Mouse (Mus musculus) liver, adult (tissue): ENCODE results near the gene Kmt2d.

Source experiments
- GATA4 ChIP-seq: IDR thresholded peaks from 2 replicates; pipeline ENCODE4 v1.6.1; 2014; ENCODE audit warnings: mild to moderate bottlenecking, low read length; ENCODE audit not compliant: insufficient replicate concordance

Kmt2d gene

DNA sequence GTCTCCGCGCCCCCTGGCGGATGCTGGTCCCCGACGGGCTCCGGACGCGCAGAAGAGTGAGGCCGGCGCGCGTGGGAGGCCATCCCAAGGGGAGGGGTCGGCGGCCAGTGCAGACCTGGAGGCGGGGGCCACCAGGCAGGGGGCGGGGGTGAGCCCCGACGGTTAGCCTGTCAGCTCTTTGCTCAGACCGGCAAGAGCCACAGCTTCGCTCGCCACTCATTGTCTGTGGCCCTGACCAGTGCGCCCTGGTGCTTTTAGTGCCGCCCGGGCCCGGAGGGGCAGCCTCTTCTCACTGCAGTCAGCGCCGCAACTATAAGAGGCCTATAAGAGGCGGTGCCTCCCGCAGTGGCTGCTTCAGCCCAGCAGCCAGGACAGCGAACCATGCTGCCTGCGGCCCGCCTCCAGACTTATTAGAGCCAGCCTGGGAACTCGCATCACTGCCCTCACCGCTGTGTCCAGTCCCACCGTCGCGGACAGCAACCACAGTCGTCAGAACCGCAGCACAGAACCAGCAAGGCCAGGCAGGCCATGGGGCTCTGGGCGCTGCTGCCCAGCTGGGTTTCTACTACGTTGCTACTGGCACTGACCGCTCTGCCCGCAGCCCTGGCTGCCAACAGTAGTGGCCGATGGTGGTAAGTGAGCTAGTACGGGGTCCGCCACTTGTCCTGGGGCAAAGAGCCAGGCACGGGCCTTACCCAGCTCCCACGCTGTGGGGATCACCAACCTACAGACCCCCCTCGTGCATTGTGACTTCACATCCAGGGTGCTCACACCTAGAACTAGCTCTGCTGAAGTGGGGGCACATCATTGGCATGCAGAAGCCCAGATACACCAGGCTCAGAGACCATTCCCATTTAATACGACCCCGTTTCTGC is 81.1 kb downstream of the Kmt2d start, which contains the start of gene Wnt1:
TSS of gene Wnt1 (plus strand) at position 197 of the 875 bp plus-strand sequence.
- TF ChIP-seq GATA4: no peak

DNA sequence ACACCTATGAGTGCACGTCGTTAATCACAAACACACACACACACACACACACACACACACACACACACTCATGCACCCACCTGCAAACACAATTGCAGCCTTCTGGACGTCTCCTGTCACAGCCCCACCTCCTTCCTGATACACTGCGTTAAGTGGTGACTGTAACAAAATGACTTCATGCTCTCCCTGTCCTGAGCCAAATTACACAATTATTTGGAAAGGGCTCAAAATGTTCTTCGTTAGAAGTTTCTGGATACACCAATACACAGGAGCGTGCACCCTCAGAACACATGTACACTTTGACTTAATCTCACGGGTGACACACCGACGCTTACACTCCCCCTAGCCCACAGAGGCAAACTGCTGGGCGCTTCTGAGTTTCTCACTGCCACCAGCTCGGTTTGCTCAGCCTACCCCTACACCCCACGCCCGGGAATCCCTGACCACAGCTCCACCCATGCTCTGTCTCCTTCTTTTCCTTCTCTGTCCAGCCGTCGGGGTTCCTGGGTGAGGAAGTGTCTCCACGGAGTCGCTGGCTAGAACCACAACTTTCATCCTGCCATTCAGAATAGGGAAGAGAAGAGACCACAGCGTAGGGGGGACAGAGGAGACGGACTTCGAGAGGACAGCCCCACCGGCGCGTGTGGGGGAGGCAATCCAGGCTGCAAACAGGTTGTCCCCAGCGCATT is 81.9 kb downstream of the Kmt2d start:
- TF ChIP-seq GATA4: no peak

DNA sequence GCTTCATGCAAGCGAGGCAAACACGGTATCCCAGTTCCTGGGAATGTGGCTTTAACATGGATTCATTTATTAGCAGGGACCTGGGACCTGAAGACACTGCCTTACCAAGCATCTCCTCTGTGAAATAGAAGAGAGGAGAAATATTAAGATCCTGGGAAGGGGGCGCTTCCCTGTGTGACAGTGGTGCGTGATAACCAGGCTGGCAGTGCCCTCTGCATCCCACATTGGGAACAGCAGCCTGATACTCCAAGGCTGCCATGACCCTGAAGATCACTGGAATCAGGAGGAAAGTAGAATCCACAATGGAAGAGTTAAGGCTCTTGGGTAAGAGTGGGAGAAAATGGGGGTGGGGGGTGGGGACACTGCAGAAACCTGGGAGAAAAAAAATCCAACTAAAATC is 83.1 kb downstream of the Kmt2d start:
- no peak for TF ChIP-seq GATA4

DNA sequence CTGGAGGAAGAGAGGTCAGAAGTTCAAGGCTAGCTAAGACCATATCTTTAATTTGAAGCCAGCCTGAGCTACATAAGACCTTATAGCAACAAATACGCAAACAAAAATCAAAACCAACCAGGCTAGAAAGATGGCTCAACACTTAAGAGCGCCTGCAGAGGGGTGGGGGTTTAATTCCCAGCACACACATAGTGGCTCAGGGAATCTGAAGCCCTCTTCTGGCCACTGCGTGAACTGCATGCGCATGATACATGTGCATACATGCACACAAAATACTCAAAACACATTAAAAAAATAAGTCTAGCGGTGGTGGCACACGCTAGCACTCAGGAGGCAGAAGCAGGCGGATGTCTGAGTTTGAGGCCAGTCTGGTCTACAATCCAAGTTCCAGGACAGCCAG is 85.3 kb downstream of the Kmt2d start:
- TF ChIP-seq GATA4: no peak
